Mouse (Mus musculus) lung, postnatal 0 days (tissue): ENCODE data around the gene Agbl2. TPM values are rescaled to one million over a fixed set of nuclear protein-coding genes. Genes with fewer than 3 reads are reported as not detected.

ENCODE experiments used
- ATAC-seq: fragments of 200-750 bp; cut with Nextera tagmentation; 2 replicates; pipeline ENCODE4 v1.8.0; 2017; ENCODE audit warnings: moderate library complexity
- DNase-seq: peaks from one replicate; pipeline ENCODE4 v3.0.0-alpha.2; 2016; ENCODE audit warnings: low spot score
- H3K27ac ChIP-seq: fragments of 300-500 bp; sonication (generic); 2 replicates; pipeline ENCODE4 v1.5.1; 2014; ENCODE audit warnings: antibody characterized with exemption, mild to moderate bottlenecking, low read length, mixed read lengths
- H3K27me3 ChIP-seq: fragments of 300-500 bp; sonication (generic); replicated peaks from 2 replicates; pipeline ENCODE4 v1.6.1; 2014; ENCODE audit warnings: low read length, mixed read lengths; ENCODE audit not compliant: insufficient read depth
- H3K36me3 ChIP-seq: fragments of 300-500 bp; sonication (generic); 2 replicates; pipeline ENCODE4 v1.6.1; 2014; ENCODE audit warnings: low read length, mixed read lengths; ENCODE audit not compliant: insufficient read depth
- H3K4me1 ChIP-seq: fragments of 300-500 bp; sonication (generic); 2 replicates; pipeline ENCODE4 v1.6.1; 2014; ENCODE audit warnings: antibody characterized with exemption, low read depth, low read length, mixed read lengths; ENCODE audit not compliant: insufficient read depth
- H3K4me2 ChIP-seq: fragments of 300-500 bp; sonication (generic); replicated peaks from 2 replicates; pipeline ENCODE4 v1.6.1; 2014; ENCODE audit warnings: low read depth, mild to moderate bottlenecking, low read length, moderate library complexity, mixed read lengths
- H3K4me3 ChIP-seq: fragments of 300-500 bp; sonication (generic); 2 replicates; pipeline ENCODE4 v1.5.1; 2014; ENCODE audit warnings: low read depth, low read length
- H3K9ac ChIP-seq: fragments of 300-500 bp; sonication (generic); replicated peaks from 2 replicates; pipeline ENCODE4 v1.6.1; 2014; ENCODE audit warnings: low read depth, mild to moderate bottlenecking
- H3K9me3 ChIP-seq: fragments of 300-500 bp; sonication (generic); 2 replicates; pipeline ENCODE4 v1.6.1; 2016; ENCODE audit warnings: low read length, mixed read lengths
- CTCF ChIP-seq: IDR thresholded peaks from 2 replicates; pipeline ENCODE4 v1.5.1; 2016; ENCODE audit warnings: antibody characterized with exemption, mild to moderate bottlenecking
- EP300 ChIP-seq: IDR thresholded peaks from 2 replicates; pipeline ENCODE4 v1.6.1; 2016; ENCODE audit warnings: antibody characterized with exemption, mild to moderate bottlenecking, control low read depth
- WGBS: fragments of 180-500 bp; shearing (Covaris S2); extraction: QIAGEN DNeasy Blood & Tissue Kit; methylation state at CpG from one replicate; pipeline ENCODE4 v1.1.7; 2014; 5-methylcytosine and 5-hydroxymethylcytosine counted together
- polyA plus RNA-seq: library from polyadenylated mRNA; unstranded; fragments of >200 nt; fragmentation: Nextera tagmentation; extraction: Ambion mirVana; gene quantifications from 2 replicates; pipeline ENCODE4 v1.2.1, GENCODE M21; 2015

Agbl2 gene
- polyA plus RNA-seq, 1 experiment from 2014 or later, result 2.7 TPM

- TF ChIP-seq EP300 (no peak), CTCF (no peak)
Observed at GRCm38 (mm10) chr2:90847681-90848050, 65.1 kb downstream of the Agbl2 start.

GRCm38 (mm10) chr2:90848331-90848730 is 65.8 kb downstream of the Agbl2 start:
- Histone ChIP-seq H3K36me3 (peaks cover 11% of the 10 kb centered on the region), H3K4me2 (peak overlapping the region; percentile 75), H3K9ac (no peak overlapping the region), H3K4me1 (no peaks in the 10 kb centered on the region; the same call in 1 of the 2 replicates), H3K27me3 (no peaks in the 10 kb centered on the region), H3K4me3 (peak overlapping the region; percentile 85), H3K9me3 (no peaks in the 10 kb centered on the region), H3K27ac (no peak overlapping the region)
- peak; percentile 64 for DNase-seq
- 51% methylated on average over 5 of the region's 5 CpGs for WGBS
- ATAC-seq, result no peak
- TF ChIP-seq EP300 (no peak), CTCF (no peak)

More at GRCm38 (mm10) chr2:90847681-90848050, 65.1 kb downstream of the Agbl2 start:
- Histone ChIP-seq H3K27ac (peak overlapping the region; percentile 92), H3K4me1 (no peaks in the 10 kb centered on the region; the same call in 1 of the 2 replicates), H3K4me2 (peak overlapping the region; percentile 75), H3K27me3 (no peaks in the 10 kb centered on the region), H3K9me3 (no peaks in the 10 kb centered on the region), H3K4me3 (peak overlapping the region; percentile 85), H3K36me3 (peaks cover 5% of the 10 kb centered on the region; the same call in 1 of the 2 replicates), H3K9ac (peak overlapping the region; percentile 90)
- under 1% methylated on average over 13 of the region's 13 CpGs for WGBS
- ATAC-seq (no peak), DNase-seq (no peak)

- DNase-seq (no peak), ATAC-seq (no peak)
- no peak overlapping the region for H3K4me3 ChIP-seq
- H3K9ac ChIP-seq, result no peak overlapping the region
- no peaks in the 10 kb centered on the region for H3K27me3 ChIP-seq
- H3K36me3 ChIP-seq, result peaks cover 14% of the 10 kb centered on the region
- no peaks in the 10 kb centered on the region for H3K9me3 ChIP-seq
- no peaks in the 10 kb centered on the region; the same call in 1 of the 2 replicates for H3K4me1 ChIP-seq
- no peak overlapping the region for H3K27ac ChIP-seq
- no peak overlapping the region for H3K4me2 ChIP-seq
- 74% methylated on average over 1 of the region's 1 CpGs for WGBS
- TF ChIP-seq CTCF, result no peak
- no peak for TF ChIP-seq EP300
Observed at GRCm38 (mm10) chr2:90850401-90850800, 67.9 kb downstream of the Agbl2 start.

DNA sequence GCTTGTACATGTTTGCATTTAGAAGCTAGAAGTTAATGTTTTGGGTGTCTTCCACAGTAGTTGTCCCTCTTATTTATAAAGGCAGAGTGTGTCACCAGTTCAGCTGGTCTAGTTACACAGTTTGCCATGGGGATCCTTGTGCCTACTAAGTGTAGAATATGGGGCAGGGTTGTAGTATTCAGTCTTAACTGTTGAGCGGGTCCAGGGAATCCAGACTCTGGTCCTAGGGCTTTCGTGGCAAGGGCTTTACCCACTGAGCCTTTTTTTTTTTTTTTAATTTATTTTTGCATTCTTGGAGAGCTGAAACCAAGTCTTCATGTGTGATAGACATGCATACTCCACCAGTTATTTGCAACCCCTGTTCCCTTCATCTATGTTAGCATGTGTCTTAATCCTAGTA is 79.0 kb downstream of the Agbl2 start:
- no peak overlapping the region for H3K9ac ChIP-seq
- no peaks in the 10 kb centered on the region for H3K9me3 ChIP-seq
- no peak for ATAC-seq
- no peak overlapping the region for H3K4me3 ChIP-seq
- 95% methylated on average over 2 of the region's 2 CpGs for WGBS
- no peak overlapping the region for H3K4me2 ChIP-seq
- peaks cover 50% of the 10 kb centered on the region for H3K36me3 ChIP-seq
- no peak for TF ChIP-seq CTCF
- no peak for TF ChIP-seq EP300
- no peak overlapping the region for H3K27ac ChIP-seq
- H3K4me1 ChIP-seq, result no peaks in the 10 kb centered on the region
- DNase-seq, result no peak
- no peaks in the 10 kb centered on the region for H3K27me3 ChIP-seq

- Histone ChIP-seq H3K27ac (no peak overlapping the region), H3K4me1 (no peaks in the 10 kb centered on the region), H3K4me3 (no peak overlapping the region), H3K27me3 (no peaks in the 10 kb centered on the region), H3K9me3 (no peaks in the 10 kb centered on the region), H3K36me3 (peaks cover 47% of the 10 kb centered on the region; the same call in 1 of the 2 replicates), H3K9ac (no peak overlapping the region), H3K4me2 (no peak overlapping the region)
- TF ChIP-seq EP300 (no peak), CTCF (no peak)
- DNase-seq (no peak), ATAC-seq (no peak)
Observed at GRCm38 (mm10) chr2:90864184-90864583, 81.7 kb downstream of the Agbl2 start.

- peaks cover 26% of the 10 kb centered on the region; the same call in 1 of the 2 replicates for H3K36me3 ChIP-seq
- H3K9me3 ChIP-seq, result no peaks in the 10 kb centered on the region
- no peak overlapping the region for H3K4me3 ChIP-seq
- H3K4me1 ChIP-seq, result no peaks in the 10 kb centered on the region
- WGBS, result 15% methylated on average over 3 of the region's 3 CpGs
- H3K4me2 ChIP-seq, result no peak overlapping the region
- H3K27ac ChIP-seq, result no peak overlapping the region
- ATAC-seq (peak; percentile 71), DNase-seq (peak; percentile 88)
- H3K9ac ChIP-seq, result no peak overlapping the region
- TF ChIP-seq EP300 (no peak), CTCF (peak; percentile 94)
- no peaks in the 10 kb centered on the region for H3K27me3 ChIP-seq
Observed at GRCm38 (mm10) chr2:90866524-90866923, 84.0 kb downstream of the Agbl2 start.

- H3K4me3 ChIP-seq, result no peak overlapping the region
- peaks cover 7% of the 10 kb centered on the region; the same call in 1 of the 2 replicates for H3K36me3 ChIP-seq
- H3K27me3 ChIP-seq, result no peaks in the 10 kb centered on the region
- H3K9ac ChIP-seq, result no peak overlapping the region
- DNase-seq (peak; percentile 88), ATAC-seq (peak; percentile 69)
- TF ChIP-seq CTCF (no peak), EP300 (peak; percentile 28; the same call in 1 of the 2 replicates)
- peak overlapping the region; percentile 66 for H3K27ac ChIP-seq
- no peaks in the 10 kb centered on the region for H3K4me1 ChIP-seq
- H3K4me2 ChIP-seq, result no peak overlapping the region
- no peaks in the 10 kb centered on the region for H3K9me3 ChIP-seq
- WGBS, result 16% methylated on average over 4 of the region's 4 CpGs
Observed at GRCm38 (mm10) chr2:90870136-90870601, 87.6 kb downstream of the Agbl2 start.
